Mouse (Mus musculus) CD4-positive, CD25-positive, alpha-beta regulatory T cell, adult 2 months (primary cell): ENCODE data around the gene Fam43b.
"Not testable (repeated sequence)": the region's sequence is repeated elsewhere in the genome, so short reads cannot be mapped to it uniquely, and the experiment has no call there.

ENCODE experiments used
- DNase-seq: peaks from one replicate; pipeline ENCODE4 v3.0.0-alpha.2; 2012; ENCODE audit warnings: low read depth, low spot score

Fam43b gene

DNA sequence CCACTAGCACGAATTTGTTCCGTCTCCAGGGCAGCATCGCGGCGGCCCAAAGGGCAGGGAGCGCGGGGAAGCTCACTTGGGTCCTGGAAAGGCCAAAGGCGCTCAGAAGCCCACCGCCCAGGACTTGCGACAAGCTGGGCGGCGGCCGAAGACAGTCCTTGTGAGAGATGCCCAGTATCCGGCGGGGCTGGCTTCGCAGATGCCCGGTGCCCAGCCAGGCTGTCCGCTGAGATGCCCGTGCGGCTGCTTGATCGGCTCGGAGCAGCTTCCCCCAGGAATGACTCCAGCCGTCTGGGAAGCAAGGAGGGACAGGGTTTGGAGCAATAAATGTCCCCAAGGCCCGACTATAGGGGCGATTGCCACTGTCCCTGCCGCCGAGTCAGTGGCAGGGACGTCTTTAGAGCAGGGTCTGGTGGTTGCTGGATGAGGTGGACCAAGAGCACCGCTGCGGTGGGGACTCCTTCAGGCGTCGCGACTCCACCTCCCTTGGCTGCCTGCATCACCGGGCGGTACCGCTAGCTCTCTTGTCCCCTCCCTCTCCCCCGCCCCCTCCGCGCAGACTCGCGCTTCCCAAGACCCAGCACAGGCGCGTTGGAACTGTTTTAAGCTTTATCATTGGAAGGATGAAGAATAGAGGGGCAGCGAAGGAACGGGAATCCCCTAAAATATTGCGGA, at the start of gene Fam43b:
TSS of gene Fam43b (minus strand) at position 558 of the 675 bp plus-strand sequence.
- no peak for DNase-seq

GRCm38 (mm10) chr4:138444941-138445340, 48.6 kb upstream of the Fam43b start:
- no peak for DNase-seq

GRCm38 (mm10) chr4:138440062-138440461, 43.7 kb upstream of the Fam43b start:
- DNase-seq: no peak

GRCm38 (mm10) chr4:138434347-138435316, 38.3 kb upstream of the Fam43b start, which contains the start of gene Mul1:
TSS of gene Mul1 (plus strand) at chr4:138434671.
- peak; percentile 96 for DNase-seq

- DNase-seq: no peak
Measured at GRCm38 (mm10) chr4:138431340-138431739, 35.0 kb upstream of the Fam43b start.

- peak; percentile 56 for DNase-seq
Measured at GRCm38 (mm10) chr4:138429778-138430177, 33.5 kb upstream of the Fam43b start.

- peak; percentile 77 for DNase-seq
Measured at GRCm38 (mm10) chr4:138426778-138427705, 30.7 kb upstream of the Fam43b start.

DNA sequence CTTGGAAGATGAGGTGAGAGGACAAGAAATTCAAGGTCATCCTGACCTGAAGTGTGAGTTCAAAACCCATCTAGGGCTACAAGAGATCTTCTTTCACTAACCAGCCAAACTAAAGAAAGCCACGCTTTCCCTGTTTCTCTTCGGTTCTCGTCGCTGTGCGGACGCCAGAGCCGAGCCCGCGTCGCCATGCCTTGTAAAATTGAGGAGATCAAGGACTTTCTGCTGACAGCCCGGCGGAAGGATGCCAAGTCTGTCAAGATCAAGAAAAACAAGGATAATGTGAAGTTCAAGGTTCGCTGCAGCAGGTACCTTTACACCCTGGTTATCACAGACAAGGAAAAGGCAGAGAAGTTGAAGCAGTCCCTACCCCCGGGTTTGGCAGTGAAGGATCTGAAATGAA, 29.3 kb upstream of the Fam43b start:
- DNase-seq: not testable (repeated sequence)

DNA sequence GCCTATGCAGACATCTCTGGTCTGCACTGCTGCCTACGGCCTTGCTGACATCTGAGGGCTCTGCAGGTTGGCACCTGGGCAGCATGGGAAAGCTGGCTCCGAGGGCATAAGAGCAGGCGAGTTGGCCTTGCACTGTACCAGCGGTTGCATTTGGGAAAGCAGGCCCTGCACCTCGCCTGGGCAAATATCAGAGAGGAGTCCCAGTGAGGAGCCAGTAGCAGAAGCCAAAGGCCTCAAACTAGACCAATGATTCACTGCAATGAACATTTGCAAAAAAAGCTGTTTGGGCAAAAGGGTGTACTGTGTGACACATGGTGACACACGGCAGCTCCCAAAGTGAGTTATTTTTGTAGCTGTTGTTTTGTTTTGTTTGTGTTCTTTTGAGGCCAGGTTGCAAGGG, 28.7 kb upstream of the Fam43b start:
- no peak for DNase-seq

DNA sequence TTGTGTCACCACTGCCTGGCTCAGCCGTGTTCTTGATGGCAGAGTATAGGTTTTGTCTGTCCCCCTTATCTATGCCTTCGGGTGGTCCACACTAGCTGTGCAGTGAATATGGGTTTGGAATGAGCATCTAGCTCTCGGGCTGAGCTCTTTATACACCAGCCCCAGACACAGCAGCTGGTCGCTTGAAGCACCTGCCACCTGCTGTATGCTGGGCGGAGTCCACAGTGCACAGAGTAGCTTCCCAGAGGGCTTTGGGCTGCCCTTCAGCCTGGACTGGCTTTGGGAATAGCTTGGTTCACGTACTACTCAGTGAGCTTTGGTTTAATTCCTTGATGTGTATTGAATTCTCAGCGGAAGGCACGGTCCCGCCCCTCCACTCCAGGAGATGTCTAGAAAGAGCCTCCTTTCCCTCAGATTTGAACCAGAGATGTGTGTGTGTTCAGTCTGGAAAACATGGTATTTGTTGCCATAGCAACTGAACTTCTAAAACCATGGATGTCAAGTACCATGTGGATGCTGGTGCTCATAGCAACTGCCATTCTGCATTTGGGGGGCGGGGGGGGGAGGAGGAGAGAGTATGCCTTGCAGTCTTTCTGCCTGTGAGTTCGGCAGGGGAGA, 22.1 kb upstream of the Fam43b start:
- DNase-seq: no peak

- no peak for DNase-seq
Measured at GRCm38 (mm10) chr4:138417882-138418281, 21.6 kb upstream of the Fam43b start.

DNA sequence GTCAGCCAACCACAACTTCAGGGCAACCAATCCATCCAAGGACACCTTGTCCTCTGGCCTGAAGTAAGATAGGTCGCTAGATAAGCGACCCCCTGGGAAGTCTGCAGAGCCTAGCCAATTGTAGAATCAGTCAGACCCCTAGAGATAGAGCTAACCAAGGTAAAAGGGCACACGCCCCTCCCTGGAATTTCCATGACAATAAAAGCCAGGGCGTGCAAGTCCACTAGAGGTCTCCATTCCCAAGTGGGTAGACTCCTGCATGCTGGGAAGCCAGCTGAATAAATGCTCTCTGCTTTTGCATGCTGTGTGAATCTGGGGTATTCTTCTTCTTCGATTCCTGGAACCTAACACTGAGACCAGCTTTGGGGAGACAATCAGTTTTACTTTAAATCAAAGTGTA, 20.1 kb upstream of the Fam43b start:
- DNase-seq: no peak

DNA sequence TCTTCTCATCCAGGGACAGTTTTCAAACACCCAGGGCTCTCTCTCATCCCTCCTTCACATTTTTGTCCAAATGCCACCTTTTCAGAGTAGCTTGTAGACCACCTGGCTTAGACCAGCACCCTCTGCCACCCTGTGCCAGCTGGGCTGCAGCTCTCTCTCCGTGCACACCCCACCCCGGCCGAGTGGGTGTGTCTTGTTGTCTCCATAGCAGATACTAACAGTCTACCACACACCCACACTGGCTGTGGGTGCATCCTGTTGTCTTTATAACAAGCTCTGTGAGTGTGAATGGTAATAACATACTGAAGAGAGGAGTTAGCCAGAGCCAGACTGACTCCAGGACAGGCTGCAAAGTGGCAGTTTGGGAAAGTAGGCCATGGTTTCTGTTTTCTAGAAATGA, 19.7 kb upstream of the Fam43b start:
- no peak for DNase-seq

DNA sequence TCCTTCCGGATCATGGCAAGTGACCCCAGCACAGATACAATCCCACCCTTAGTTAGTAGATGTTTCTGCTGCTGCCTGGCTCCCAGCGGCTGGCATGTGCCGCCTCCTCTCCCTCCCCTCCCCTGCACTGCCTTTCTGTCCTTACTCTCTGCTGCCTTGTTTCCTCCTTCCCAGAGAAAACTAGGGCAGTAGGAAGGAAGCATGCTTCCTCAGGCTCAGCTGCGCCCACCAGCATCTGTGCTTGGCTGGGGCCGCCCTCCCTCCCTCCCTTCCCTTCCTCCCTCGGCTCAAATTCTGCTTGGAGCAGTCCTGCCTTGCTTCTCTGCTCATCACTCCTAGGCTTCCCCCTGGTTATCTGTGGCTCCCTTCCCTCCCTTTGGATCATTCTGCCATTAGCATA, 18.4 kb upstream of the Fam43b start:
- DNase-seq: no peak

GRCm38 (mm10) chr4:138411504-138412121, 15.3 kb upstream of the Fam43b start:
- DNase-seq: no peak

DNA sequence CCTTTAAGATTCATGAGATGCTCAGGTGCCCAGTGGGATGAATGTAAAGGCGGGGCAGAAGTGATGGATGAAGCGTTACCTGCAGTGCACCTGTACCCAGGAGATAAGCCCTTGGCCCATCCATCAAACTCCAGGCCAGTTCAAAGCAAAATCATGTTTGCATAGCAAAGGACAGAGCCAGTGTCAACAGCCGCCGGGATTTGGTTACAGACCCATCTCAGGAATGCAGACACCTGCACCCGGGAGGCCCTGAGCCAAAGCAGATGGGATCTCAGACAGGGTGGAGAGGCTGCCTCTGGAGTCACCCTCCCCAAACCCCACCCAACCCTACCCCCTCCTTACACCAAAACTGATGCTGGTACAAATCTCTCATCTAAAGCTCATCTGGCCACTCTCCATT, 14.7 kb upstream of the Fam43b start:
- no peak for DNase-seq

DNA sequence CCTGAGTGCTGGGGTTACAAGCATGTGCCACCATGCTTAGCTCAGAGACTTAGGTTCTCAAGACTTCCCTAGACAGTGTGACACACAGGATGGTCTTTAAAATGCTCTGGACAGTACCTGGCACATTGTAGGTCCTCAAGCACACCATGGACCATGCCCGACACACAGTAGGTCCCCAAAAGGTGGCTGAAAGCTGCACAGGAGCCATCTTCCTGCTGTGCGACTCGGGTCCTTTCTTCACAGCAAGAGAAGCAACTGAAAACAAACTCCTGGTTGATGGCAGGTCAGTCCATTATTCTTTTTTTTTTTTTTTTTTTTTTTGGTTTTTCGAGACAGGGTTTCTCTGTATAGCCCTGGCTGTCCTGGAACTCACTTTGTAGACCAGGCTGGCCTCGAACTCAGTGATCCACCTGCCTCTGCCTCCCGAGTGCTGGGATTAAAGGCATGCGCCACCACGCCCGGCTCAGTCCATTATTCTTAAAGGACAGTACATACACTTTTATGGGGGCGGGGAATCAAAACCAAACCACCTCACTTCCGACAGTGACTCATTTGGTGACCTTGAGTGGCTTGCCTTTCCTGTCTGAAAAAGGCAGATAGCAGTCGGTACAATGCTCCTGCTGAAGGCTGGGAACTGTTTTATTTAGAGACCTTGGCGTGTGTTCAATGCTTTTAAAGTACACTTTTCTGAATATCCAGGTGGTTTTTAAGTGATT, 11.3 kb upstream of the Fam43b start:
- DNase-seq: peak; percentile 49

DNA sequence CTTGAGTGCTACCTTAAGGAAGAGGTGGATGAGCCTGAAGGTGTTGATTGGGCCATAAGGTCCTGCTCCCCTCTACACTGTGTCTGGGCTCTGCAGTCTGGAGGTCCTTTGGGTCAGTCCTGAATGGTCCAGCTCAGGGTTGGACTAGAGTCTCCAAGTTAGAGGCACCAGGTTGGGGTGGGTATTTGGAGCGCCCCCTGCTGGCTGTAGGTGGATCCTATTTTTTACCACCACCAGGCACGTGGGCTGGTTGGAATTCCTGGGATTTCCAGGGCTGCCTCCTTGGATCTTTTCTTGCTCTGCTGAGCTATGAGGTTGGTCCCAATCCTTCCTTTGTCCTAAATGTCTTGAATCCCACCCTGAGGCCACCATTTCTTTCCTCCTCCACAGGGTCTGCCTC, 8.5 kb upstream of the Fam43b start:
- peak; percentile 63 for DNase-seq

- no peak for DNase-seq
Measured at GRCm38 (mm10) chr4:138396711-138397110, 383 bp upstream of the Fam43b start.
